Mouse (Mus musculus) kidney, postnatal 4 days (tissue): ENCODE measurements around the gene 4932438H23Rik.
"Not testable (repeated sequence)": the region's sequence is repeated elsewhere in the genome, so short reads cannot be mapped to it uniquely, and the experiment has no call there.

Experiments used
- DNase-seq, 2 experiments: peaks; one replicate each; pipeline ENCODE4 v3.0.0; 2021; ENCODE audit warnings: mixed read lengths in 2 of 2

The 4932438H23Rik gene

DNA sequence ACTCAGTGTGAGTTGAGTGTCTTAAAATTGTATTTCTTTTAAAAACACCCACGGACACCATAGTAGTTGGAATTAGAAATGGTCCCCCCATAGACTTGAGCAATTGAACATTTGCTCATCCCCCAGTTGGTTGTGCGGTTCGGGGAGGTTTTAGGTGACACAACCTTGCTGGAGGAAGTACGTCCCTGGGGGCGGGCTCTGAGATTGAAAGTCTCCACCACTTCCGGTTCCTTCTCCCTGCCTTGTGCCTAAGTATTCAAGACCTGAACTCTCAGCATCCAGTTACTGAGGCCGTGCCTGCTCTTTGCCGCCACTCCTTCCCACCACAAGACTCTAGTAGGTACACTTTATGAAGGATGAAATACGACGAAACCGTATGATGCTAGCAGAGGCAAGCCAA lies 2.9 kb upstream of the 4932438H23Rik start:
- no peak for DNase-seq

DNA sequence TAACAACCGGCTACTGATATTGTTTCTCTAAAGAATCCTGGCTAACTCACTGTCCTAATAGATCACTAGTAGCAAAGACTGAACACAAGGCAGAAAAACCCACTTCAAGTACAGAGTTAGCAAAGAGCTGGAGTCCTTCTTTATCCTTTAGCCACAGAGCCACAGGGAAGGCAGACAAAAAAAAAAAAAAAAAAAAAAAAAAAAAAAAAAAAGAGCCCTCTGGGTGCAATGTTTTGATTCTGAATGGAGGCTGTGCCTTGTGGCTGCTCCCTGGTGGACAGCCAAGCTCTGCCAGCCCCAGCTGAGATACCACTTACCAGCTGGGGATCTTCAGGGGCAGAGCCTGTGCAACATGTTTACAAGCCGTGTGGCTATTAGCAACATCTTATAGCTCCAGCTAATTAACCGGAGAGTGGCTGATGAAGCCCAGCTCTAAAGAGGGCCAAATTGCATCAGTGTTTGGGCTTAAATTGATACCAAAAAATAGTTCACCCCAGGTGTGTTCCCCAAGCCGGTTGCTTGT lies 2.1 kb upstream of the 4932438H23Rik start:
- no peak for DNase-seq

DNA sequence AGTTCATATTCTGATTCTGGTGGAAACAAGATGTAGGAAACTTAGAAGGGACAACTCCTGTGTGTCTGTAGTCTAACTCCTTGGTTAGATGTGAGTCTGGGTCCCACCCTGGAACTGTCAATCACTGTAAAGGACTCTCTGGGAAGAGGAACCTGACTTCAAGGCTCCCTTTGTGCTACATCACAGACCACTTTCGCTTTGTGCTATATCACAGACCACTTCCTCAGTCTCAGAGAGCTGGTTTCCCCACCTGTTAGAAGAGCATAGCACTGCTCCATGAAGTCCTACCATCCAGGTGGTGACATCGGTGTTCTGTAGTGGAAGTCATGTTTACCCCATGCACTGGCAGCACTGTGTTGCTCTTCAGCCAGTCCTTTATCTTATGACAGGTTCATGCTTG lies 1.1 kb upstream of the 4932438H23Rik start:
- DNase-seq: no peak

DNA sequence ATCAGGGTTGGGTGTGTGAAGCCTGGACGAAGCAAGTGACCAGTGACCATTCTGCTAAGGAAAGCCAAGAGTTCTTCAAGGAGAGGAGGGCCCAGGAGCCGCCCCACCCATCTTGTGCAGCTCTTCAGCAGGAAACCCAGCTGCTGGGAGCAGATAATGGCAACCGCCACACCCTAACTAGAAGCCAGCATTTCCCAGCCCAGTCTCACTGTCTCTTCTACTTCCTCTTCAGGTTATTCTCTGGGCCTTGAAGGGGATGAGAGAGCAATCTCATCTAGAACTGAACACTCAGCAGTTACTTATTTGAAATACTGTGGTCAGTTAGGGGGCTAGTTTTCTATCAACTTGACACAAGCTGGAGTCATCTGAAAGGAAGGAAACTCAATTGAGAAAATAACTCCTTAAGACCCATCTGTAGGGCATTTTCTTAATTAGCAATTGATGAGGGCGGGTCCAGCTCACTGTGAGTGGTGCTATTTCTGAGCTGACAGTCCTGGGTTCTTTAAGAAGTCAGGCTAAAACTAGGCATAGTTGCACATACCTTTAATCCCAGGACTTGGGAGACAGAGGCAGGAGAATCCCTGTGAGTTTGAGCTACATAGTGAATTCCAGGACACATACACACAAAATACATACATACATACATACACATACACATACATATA lies 8.1 kb downstream of the 4932438H23Rik start:
- DNase-seq: no peak

DNA sequence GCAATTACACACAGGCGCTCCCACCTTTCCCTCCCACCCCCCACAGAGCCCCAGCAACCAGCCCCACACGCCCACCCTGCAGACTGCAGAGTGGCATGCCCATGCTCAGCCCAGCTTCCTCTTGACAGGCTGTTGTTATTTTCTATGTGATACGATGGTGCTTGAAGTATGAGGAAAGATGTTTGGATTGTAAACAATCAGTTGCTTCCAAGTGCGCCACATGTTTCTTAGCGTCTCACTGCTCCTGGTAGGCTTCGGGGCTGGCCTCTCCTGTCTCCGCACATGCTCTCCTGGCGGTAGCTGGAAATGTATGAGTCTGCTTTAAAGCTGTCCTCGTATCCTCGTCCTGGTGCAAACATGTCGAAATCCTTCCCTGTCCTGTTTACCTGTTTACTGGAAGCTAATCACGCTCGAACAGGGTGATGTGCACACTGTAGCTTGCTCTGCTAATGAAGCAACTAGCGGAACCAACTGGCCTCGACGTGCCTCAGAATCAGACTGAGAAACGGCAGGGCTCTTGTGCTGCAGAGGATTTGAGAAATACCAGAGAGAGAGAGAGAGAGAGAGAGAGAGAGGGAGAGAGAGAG lies 9.6 kb downstream of the 4932438H23Rik start:
- no peak for DNase-seq

DNA sequence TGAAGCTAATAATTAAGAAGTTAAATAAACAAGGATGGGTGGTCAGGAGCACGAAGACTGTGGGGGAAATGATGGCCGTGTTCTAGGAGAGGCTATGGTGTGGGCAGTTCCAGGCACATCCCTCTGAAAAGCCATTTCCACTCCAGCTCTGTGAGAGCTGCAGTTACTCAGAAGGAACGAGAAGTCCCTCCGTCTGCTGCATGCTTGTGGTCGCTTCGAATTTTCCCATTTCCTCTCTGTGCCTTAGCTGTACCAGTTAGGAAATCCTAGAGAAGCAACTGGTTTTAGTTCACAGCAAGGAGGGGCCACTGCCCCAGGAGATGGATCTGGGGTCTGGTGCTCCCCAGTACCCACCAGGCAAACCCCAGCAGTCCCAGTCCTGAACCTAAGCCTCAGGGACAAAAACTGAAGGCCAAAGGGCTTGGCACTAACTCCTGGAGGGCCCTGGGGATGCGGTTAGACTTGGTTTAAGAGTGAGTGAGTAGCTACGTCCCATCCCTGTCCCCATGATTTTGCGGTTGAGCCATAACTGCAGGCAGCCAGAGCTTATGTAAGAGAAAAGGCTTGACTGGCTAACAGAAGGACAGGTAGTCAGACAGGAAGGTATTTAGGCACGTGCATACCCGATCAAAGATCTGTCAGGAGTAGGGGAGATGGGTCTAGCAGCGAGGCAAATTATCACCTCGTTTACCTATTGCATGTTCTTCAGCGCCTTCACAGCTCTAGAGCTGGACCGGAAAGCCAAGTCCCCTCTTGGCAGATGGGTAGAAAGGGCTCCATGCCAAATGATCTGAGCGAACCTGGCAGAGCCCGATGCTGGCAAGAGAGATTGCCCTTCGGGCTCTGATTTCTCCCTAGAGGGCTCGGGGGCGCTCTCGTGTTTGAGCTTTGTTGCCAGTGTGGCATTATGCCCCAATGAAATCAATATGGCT lies 10.3 kb downstream of the 4932438H23Rik start:
- no peak for DNase-seq

DNA sequence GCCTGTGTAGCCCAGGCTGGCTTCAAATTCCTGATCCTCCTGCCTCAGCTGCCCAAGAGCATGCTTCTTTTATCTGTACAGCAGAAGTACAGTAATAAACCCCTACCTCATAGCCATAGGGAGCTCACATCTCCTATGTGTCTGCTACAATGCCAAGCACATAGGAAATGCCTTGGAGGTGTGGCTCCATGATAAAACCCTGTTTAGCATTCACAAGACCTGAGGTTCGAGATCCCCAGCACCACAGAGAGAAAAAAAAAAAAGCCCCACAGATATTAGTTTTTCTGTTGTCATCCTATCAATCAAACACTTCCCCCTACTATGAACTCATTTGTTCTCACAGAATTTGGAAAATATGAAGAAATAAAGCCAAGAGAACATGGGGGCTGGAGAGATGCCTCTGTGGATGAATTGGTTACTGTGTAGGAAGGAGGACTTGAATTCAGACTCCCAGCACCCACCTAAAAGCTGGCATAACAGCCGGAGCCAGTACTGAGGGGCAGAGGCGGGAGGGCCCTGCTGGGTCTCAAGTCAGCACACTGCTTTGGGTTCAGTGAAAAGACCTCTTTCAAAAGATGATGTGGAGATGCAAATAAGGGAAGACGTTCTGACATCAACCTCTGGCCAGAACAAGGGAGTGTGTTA lies 11.8 kb downstream of the 4932438H23Rik start:
- no peak for DNase-seq

DNA sequence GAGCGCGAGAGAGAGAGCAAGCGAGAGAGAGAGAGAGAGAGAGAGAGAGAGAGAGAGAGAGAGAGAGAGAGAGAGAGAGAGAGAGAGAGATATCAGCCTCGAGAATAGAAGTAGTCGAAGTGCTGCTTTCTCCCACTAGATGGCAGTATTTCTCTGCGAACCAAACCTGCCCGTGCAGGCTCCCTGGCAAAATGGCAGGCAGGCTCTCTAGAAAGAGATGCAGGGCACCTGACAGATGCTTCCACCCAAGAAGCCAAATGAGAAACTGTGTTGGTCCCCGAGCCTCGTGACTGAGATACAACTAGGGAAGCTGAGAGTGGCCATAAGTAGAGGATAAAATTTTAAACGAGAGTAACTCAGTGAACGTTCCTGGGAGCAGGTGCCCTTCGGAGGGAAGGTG lies 13.4 kb downstream of the 4932438H23Rik start:
- DNase-seq: peak; percentile 67 to 75

DNA sequence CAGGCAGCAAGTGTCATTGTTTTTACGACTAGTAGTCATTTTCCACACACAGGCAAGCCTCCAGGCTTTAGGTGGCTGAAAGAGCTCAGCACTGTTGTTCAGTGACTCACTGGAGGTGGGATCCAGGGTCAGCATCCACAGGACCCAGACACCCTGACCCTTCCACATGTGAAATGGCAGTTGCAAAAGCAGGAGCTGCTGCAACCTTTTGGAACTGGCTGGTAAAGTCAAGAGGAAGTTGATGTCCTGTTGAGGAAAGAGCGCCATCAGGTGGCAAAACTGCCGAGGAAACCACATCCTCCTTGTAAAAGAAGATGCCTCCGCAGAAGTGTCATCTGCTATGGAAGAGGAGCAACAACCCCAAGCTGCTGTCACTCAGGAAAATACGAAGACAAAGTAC lies 18.7 kb downstream of the 4932438H23Rik start:
- DNase-seq: peak; percentile 42 to 51

DNA sequence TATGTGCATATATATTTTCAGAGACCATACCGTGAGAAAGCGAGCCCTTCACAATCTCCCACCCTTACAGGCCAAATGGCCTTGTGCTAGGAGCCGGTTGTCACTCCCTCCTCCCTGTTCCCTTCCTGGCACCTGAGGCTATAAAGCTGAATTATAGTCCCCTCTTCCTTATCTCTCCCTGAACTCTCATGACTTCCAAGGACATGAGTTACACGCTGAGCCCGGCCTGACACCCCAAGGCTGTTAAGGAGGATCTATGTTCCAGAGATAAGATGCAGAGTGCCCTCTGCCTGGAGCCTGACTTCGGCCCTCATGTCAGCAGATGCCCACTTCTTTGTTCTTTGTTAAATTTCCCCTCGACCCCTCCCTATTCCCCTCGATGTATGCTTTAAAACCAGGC lies 19.5 kb downstream of the 4932438H23Rik start:
- DNase-seq: not testable (repeated sequence)

DNA sequence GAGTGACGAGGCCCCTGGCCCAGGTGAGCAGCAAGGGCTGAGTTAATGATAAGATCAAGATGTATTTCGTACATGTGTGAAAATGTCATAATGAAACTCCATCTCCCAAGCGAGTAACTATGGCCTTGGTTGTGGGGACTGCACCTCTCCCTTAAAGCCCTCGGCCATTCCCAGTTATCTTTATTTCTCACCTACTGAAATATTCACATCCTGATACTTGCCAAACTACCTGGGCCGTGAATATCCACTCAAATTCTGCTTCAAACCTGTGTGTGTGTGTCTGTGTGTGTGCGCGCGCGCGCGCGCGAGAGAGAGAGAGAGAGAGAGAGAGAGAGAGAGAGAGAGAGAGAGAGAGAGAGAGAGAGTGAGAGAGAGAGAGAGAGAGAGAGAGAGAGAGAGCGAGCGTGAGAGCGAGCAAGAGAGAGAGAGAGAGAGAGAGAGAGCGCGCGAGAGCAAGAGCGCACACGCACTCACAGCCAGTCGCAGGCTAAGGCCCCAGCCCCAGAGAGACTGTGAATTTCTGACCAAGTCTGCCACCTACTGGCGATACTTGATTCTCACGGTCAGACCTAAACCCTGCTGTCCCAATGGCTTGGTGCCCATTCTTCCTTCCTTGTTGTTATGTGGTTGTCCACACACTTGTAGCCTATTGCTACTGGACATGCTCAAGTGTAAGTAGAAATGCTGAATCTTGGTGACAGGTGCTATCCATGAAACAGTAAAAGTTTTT lies 21.6 kb downstream of the 4932438H23Rik start:
- DNase-seq: peak; percentile 91 to 93

DNA sequence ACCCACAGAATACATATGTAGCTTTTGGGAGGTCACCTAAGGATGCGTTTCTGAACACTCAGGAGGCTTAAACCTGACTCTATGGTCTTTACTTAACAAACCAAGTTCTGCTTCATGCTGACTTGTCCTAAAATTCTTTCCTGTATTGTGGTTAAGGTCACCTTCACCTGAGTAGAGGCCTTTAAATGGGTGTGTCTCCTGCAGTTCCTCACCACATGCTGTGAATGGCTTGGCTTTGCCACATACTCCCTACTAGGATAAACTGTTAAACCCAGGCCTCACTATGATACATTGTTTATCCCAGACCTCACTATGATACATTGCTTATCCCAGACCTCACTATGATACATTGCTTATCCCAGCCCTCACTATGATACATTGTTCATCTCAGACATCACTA lies 22.7 kb downstream of the 4932438H23Rik start:
- DNase-seq: no peak

DNA sequence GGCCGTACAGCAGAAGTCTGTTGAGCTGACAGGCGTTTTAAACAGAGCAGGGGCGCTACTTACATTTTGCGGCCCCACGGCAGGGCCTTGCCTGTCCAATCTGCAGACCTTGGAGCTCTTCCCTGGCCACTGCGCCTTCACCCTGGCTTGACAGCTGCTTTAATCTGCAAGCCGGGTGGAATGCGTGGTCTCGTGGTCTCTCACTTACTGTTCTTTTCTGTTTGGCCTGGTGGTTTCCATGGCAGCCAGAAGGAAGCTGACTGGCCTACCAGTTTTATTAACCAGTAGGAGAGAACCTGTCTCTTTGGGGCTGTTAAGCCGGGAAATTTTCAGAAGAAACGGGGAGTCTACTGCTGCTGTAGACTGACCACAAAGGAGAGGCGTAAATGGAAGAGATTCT lies 26.0 kb downstream of the 4932438H23Rik start:
- DNase-seq: peak; percentile 42 to 64

DNA sequence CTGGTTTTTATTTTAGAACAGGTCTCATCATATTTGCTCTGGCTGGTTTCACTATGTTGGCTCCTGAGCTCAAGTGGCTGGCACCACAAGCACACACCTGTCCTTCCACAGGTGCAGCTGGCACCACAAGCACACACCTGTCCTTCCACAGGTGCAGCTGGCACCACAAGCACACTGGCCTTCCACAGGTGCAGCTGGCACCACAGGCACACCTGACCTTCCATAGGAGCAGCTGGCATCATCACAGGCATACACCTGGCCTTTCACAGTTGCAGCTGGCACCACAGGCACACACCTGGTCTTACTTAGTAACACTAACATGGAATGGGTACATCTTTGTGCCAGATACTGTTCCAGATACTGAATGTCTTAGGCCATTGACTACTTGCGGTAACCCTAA lies 27.8 kb downstream of the 4932438H23Rik start:
- no peak for DNase-seq

DNA sequence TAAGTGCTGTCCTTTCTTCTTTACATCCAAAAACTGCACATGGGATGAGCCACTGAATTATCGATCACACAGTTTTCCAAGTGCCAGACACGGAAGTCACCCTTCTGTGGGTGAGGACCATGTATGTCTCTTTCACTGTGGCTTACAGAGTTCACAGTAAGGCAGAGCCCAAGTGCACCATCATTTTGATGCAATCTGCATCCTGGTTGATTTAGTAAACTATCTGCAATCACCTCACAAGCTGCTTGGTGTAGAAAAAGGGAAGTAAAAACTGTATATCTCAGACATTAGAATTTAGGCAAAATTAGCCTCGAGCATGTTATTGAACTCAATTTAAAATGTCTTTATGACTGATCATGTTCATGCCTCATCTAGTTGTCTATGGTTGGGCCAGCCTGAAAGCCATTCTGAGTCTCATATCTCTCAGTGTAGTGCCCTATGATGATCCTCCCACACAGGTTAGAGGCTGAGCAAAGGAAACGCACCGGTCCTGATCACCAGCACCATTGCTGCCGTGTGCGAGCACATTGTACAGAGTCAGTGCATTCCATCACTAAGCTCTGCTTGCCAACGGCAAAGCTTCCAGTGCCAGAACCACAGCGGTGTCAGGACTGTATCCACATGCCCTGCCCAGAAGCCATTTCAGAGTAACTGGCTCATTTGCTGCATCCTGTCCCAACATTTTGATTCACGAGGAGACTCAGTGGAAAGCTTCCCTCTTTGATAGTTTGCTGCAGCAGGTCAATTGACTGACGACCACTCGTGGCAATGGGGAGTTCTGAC lies 30.1 kb downstream of the 4932438H23Rik start:
- DNase-seq: no peak

DNA sequence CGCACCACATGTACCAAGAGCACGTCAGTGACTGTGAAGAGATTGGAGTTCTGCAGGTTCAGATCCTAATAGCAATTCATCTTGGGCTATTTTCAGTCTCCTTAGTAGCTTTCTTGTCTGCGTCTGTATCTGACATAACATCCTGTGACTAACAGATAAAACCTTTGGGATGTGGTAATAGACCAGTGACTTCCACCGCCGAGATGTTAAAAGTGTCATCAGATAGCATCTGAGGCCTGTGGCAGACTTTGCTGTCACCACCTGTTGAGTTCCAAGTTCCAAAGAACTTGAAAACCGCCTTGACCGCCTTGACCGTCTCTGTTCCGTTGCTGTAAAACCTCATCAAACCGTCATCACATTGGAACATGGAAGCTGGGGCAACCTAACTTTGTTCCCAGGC lies 31.1 kb downstream of the 4932438H23Rik start:
- no peak for DNase-seq

DNA sequence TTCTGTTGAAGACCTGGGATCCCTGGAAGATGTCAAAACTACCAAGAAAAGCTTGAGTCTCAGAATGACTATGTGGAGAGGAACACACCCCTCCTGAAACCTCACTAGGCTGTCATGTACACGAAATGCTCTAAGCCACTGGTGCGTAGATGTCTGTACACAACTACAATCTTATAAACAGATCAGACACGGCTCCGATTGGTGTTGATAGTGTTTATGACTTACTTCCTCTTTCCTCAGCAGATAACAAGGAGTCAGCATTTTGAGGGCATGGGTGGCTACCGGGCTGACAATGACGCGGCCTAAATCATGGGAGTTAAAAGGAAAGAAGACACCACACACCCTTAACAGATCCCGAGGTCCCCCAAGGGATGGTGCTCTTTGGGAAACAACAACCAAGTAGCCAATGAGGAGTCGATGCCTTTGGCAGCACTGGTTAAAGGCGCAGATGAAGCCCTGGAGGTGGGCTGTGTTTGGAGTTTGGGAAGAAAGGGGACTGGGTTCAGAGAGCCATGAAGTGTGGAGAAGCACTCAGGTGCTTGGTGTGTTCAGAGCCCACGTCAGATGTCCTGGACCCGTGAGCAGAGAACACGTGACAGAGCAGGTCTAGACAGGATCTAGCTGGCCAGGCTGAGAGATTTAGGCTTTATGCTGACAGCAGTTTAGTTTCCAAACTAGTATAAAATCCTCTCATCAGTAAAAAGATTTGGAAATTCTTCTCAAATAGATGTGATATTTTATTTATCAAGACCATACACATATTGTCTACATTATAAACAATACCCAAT lies 33.2 kb downstream of the 4932438H23Rik start:
- no peak for DNase-seq

DNA sequence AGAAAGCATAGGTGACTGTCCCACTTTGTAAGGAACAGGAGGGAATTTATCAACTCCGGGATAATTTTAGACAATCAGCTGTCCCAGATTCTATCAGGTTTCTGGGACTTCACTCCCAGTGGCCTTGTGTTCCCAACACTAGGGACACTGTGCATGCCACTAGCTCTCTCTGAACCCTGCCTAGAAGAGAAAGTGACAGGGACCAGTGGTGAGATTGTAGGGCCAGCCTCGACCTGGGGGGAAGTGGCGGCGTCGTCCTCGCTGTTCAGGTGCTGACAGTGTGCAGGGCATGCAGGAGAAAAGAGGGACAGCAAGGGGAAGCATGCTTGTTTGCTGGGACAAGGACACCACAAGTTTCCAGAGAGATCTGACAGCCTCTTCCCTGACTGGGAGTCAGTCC lies 37.2 kb downstream of the 4932438H23Rik start:
- no peak for DNase-seq

DNA sequence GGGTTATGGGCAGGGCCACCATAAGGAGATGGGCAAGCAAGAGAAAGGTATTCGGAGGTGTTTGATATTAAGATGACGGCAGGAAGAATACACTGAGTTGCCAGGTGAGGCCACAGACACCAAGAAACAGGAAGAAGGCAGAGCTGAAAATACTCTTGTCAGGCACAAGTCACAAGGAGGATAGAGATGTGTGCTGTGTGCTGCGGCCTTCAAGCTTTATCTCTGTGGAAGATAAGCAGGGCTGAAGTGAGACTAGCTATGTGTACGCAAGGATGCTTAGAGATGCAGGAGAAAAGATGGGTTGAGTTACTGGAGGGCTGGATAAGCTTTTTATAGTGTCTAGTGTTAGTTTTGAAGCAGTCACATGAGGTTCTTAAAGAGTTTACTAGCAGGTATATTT lies 37.7 kb downstream of the 4932438H23Rik start:
- no peak for DNase-seq

DNA sequence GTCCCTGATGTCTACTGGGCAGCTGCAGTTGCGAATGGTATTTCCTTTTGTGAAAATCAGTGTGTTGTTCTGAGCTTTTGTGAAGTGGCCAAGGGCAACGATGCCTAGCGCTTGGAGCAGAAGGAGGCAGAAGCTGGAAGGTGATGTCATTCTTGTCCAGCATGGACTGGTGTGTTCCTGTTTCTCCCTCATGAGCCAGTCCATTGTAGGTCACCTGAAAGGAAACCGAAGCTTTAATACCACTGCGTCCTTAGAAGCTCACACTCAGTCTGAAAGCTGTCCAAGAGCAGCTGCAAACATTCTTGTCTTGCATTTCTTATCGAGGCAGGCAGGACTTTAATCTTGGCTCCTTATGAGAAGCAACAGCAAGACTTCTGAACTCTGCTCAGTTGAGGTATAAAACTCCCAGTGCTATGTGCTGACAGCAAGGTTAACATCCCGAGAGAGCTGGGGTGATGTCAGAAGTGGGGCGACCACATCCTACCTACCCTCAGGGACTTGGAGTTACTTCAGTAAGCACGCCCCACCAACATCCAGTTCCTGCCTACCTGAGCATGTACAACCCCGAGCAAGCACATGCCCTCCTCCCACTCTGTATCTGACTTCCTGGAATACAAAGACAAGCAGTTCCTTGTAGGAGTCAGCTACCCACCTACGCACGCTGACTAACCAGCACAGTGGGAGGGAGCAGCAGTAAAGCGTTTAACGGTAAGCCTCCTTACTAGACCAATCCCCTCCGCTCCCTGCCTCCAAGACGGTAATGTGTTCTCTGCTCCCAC lies 38.7 kb downstream of the 4932438H23Rik start:
- peak; percentile 46 to 65 for DNase-seq
